ENCODE assay signal across 8 mouse cellular contexts in the genomic region with DNA sequence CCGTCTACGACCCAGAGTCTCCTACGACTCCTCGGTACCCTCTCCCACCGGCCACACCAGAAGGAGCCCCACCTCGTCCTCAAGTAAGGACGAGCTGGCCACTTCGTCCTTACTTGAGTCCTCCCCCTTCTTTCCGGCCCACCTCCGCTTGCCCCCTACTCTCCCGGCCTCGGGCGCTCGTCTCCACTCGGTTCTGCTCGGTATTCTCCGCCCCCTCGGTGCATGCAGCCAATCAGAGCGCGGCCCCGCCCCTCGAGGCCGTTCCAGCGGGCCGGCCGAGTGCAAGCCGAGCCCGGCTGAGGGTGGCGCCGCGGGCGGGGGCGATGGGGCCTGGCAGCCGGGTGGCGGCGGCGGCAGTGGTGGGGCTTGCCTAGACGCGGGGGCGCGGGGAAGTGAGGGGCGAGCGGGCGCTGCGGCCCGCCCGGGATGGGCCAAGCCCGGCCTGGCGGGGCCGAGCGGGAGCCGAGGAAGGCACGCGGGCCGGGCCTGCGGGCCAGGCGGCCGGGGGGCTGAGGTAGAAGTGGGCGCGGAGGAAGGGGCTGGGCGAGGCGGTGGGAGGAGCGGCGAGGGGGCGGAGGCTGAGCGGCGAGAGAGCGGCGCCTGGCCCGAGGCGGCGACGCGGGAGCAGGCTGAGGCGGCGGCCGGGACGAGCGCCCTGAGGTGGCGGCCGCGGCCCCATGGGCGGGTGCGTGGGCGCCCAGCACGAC. TPM values are rescaled to one million over a fixed set of nuclear protein-coding genes. Genes with fewer than 3 reads are reported as not detected.
DNase-seq lines count a peak whose midpoint lies in the region; ATAC-seq and TF ChIP-seq lines count a peak whose summit lies in the region.

Ubtd2 (plus strand) TSS at position 571 of the 707 bp plus-strand sequence.

- peak within 1 kb of the TSS; percentile 92 for H3K4me3 ChIP-seq in C2C12 (ENCODE audit: insufficient read depth, poor library complexity, severe bottlenecking)
- H3K4me3 ChIP-seq in erythroblast, embryonic 14.5 days (replicated peaks): peak within 1 kb of the TSS; percentile 81
- peak within 1 kb of the TSS; percentile 96 for H3K4me3 ChIP-seq in heart, embryonic 12.5 days
- H3K4me3 ChIP-seq in kidney, postnatal 0 days (replicated peaks; ENCODE audit: low read depth, low read length): peak within 1 kb of the TSS; percentile 66
- H3K4me3 ChIP-seq in liver, embryonic 11.5 days (ENCODE audit: low read depth, low read length): peak within 1 kb of the TSS; percentile 79
- peak within 1 kb of the TSS; percentile 96 for H3K4me3 ChIP-seq in stomach, embryonic 14.5 days (ENCODE audit: low read depth, low read length)

- H3K27ac ChIP-seq in heart, embryonic 12.5 days (ENCODE audit: poor library complexity, severe bottlenecking): peak within 1 kb of the TSS; percentile 90
- H3K27ac ChIP-seq in kidney, postnatal 0 days: peak within 1 kb of the TSS; percentile 96
- peak within 1 kb of the TSS; percentile 60 for H3K27ac ChIP-seq in liver, embryonic 11.5 days (ENCODE audit: low read depth, low read length)
- H3K27ac ChIP-seq in stomach, embryonic 14.5 days (ENCODE audit: low read length): peak within 1 kb of the TSS; percentile 94

- DNase-seq in brain, embryonic 14.5 days (ENCODE audit: low read depth): peak; percentile 98
- peak; percentile 97 for DNase-seq in kidney, postnatal 0 days (ENCODE audit: low spot score)
- DNase-seq in liver, embryonic 11.5 days (ENCODE audit: low spot score): peak; percentile 98
- DNase-seq in naive thymus-derived CD4-positive, alpha-beta T cell, adult 2 months (ENCODE audit: low read depth): peak; percentile 94

- under 1% methylated on average over 80 of the region's 86 CpGs for WGBS in heart, embryonic 12.5 days
- WGBS in kidney, postnatal 0 days: 1% methylated on average over 78 of the region's 86 CpGs
- under 1% methylated on average over 81 of the region's 86 CpGs for WGBS in liver, embryonic 11.5 days
- WGBS in stomach, embryonic 14.5 days: 1% methylated on average over 69 of the region's 86 CpGs

- peaks cover 46% of the 10 kb centered on the region for H3K79me2 ChIP-seq in C2C12 (ENCODE audit: control insufficient read depth, insufficient read depth)

- peak within 1 kb of the TSS; percentile 96 for H3K9ac ChIP-seq in heart, embryonic 12.5 days
- peak within 1 kb of the TSS; percentile 95 for H3K9ac ChIP-seq in kidney, postnatal 0 days (ENCODE audit: low read depth, low read length)
- peak within 1 kb of the TSS; percentile 87 for H3K9ac ChIP-seq in liver, embryonic 11.5 days (ENCODE audit: low read depth, low read length)
- peak within 1 kb of the TSS; percentile 86 for H3K9ac ChIP-seq in stomach, embryonic 14.5 days (replicated peaks; ENCODE audit: low read depth, low read length)

- TF ChIP-seq CTCF in C2C12 (IDR thresholded peaks at IDR 0.05; ENCODE audit: control insufficient read depth, insufficient read depth, insufficient read length): peak; percentile 4
- TF ChIP-seq CTCF in brain, embryonic 14.5 days (IDR thresholded peaks at IDR 0.05; ENCODE audit: borderline replicate concordance, extremely low read depth, insufficient read depth, insufficient read length): no peak
- TF ChIP-seq CTCF in kidney, postnatal 0 days (IDR thresholded peaks at IDR 0.05; ENCODE audit: low read depth): no peak

- H3K36me3 ChIP-seq in C2C12 (ENCODE audit: control insufficient read depth, insufficient read depth): no peaks in the 10 kb centered on the region
- no peaks in the 10 kb centered on the region for H3K36me3 ChIP-seq in erythroblast, embryonic 14.5 days (ENCODE audit: control insufficient read depth)
- no peaks in the 10 kb centered on the region for H3K36me3 ChIP-seq in heart, embryonic 12.5 days
- no peaks in the 10 kb centered on the region for H3K36me3 ChIP-seq in kidney, postnatal 0 days (ENCODE audit: insufficient read depth, low read length)
- no peaks in the 10 kb centered on the region for H3K36me3 ChIP-seq in liver, embryonic 11.5 days (ENCODE audit: control insufficient read depth, insufficient read depth, low read length)
- no peaks in the 10 kb centered on the region for H3K36me3 ChIP-seq in stomach, embryonic 14.5 days (ENCODE audit: control insufficient read depth, insufficient read depth, low read length)

- no peaks in the 10 kb centered on the region for H3K27me3 ChIP-seq in C2C12 (ENCODE audit: control insufficient read depth, insufficient read depth, insufficient read length)
- peaks cover 39% of the 10 kb centered on the region for H3K27me3 ChIP-seq in erythroblast, embryonic 14.5 days (ENCODE audit: control insufficient read depth)
- H3K27me3 ChIP-seq in heart, embryonic 12.5 days (replicated peaks): no peaks in the 10 kb centered on the region
- no peaks in the 10 kb centered on the region for H3K27me3 ChIP-seq in kidney, postnatal 0 days (ENCODE audit: insufficient read depth, low read length)
- H3K27me3 ChIP-seq in liver, embryonic 11.5 days (replicated peaks; ENCODE audit: control insufficient read depth, insufficient read depth, low read length): no peaks in the 10 kb centered on the region
- no peaks in the 10 kb centered on the region for H3K27me3 ChIP-seq in stomach, embryonic 14.5 days (ENCODE audit: control insufficient read depth, insufficient read depth, low read length)

- peaks cover 23% of the 10 kb centered on the region for H3K4me1 ChIP-seq in erythroblast, embryonic 14.5 days (ENCODE audit: control insufficient read depth)
- peaks cover 14% of the 10 kb centered on the region for H3K4me1 ChIP-seq in heart, embryonic 12.5 days (replicated peaks)
- H3K4me1 ChIP-seq in kidney, postnatal 0 days (replicated peaks; ENCODE audit: insufficient read depth, low read length): 0 out of 2 replicates have a peak, but pooled peaks cover 3% of the 10 kb centered on the region
- no peaks in the 10 kb centered on the region; the same call in 1 of the 2 replicates for H3K4me1 ChIP-seq in liver, embryonic 11.5 days (replicated peaks; ENCODE audit: control insufficient read depth, insufficient read depth, low read length)
- no peaks in the 10 kb centered on the region for H3K4me1 ChIP-seq in stomach, embryonic 14.5 days (ENCODE audit: control insufficient read depth, insufficient read depth, low read length)

- H3K9me3 ChIP-seq in erythroblast, embryonic 14.5 days (ENCODE audit: control insufficient read depth, low read length): no peaks in the 10 kb centered on the region
- no peaks in the 10 kb centered on the region for H3K9me3 ChIP-seq in heart, embryonic 12.5 days (replicated peaks)
- H3K9me3 ChIP-seq in kidney, postnatal 0 days (replicated peaks; ENCODE audit: low read length): no peaks in the 10 kb centered on the region
- H3K9me3 ChIP-seq in liver, embryonic 11.5 days (ENCODE audit: control insufficient read depth, low read length): no peaks in the 10 kb centered on the region
- no peaks in the 10 kb centered on the region for H3K9me3 ChIP-seq in stomach, embryonic 14.5 days (ENCODE audit: control insufficient read depth, low read depth, low read length)

- ATAC-seq in heart, embryonic 12.5 days (ENCODE audit: insufficient number of reproducible peaks, low FRiP score): peak; percentile 97
- peak; percentile 98 for ATAC-seq in kidney, postnatal 0 days (replicated peaks; ENCODE audit: low FRiP score, low read depth)
- peak; percentile 96 for ATAC-seq in liver, embryonic 11.5 days (replicated peaks; ENCODE audit: low FRiP score)
- ATAC-seq in stomach, embryonic 14.5 days (ENCODE audit: insufficient number of reproducible peaks, insufficient read depth, low FRiP score, low read depth): peak; percentile 97

- H3K4me2 ChIP-seq in heart, embryonic 12.5 days: peak within 1 kb of the TSS; percentile 95
- H3K4me2 ChIP-seq in kidney, postnatal 0 days (ENCODE audit: low read length): peak within 1 kb of the TSS; percentile 98
- H3K4me2 ChIP-seq in liver, embryonic 11.5 days: peak within 1 kb of the TSS; percentile 98
- H3K4me2 ChIP-seq in stomach, embryonic 14.5 days (replicated peaks; ENCODE audit: low read depth, low read length): peak within 1 kb of the TSS; percentile 78

- H3K79me3 ChIP-seq in C2C12 (ENCODE audit: low read depth): peaks cover 38% of the 10 kb centered on the region

- peak within 1 kb of the TSS; percentile 90 for H3ac ChIP-seq in C2C12 (ENCODE audit: control insufficient read depth, insufficient read length, low read depth)

- TF ChIP-seq POLR2A in brain, embryonic 14.5 days (IDR thresholded peaks at IDR 0.05; ENCODE audit: borderline replicate concordance, extremely low read depth, insufficient read depth, insufficient read length, poor library complexity, severe bottlenecking): peak; percentile 95

TF ChIP-seq in C2C12, 6 proteins besides CTCF, POLR2A, EP300 and RAD21:
- TF ChIP-seq USF1 (IDR thresholded peaks at IDR 0.05; ENCODE audit: low read depth) (no peak), MYOG (IDR thresholded peaks at IDR 0.05; ENCODE audit: control insufficient read depth, extremely low read depth, insufficient read length) (no peak), MYOD1 (IDR thresholded peaks at IDR 0.05; ENCODE audit: control insufficient read depth, insufficient read length, low read depth) (no peak), MAX (IDR thresholded peaks at IDR 0.05) (no peak), FOSL1 (IDR thresholded peaks at IDR 0.05; ENCODE audit: insufficient read depth, low read length, poor library complexity, severe bottlenecking) (no peak)

RNA-seq across cellular contexts. Expression of gene Ubtd2, which starts in this region (rescaled TPM):
- polyA plus RNA-seq in C2C12 (2012; fragmentation: generic; extraction: Trizol): 14.3 TPM
- polyA plus RNA-seq in brain, embryonic 14.5 days (2012; rRNA removed): 60.6 and 70.7 TPM in 2 replicates
- 0.16 and 0.17 TPM in 2 replicates for polyA plus RNA-seq in erythroblast, embryonic 14.5 days (2012)
- polyA plus RNA-seq in heart, embryonic 12.5 days (2016; fragmentation: Nextera tagmentation; extraction: Ambion mirVana): 34.8 and 37.0 TPM in 2 replicates
- polyA plus RNA-seq in kidney, postnatal 0 days (2015; fragmentation: Nextera tagmentation; extraction: Ambion mirVana): 28.8 TPM in 2 replicates
- 21.1 and 23.2 TPM in 2 replicates for polyA plus RNA-seq in liver, embryonic 11.5 days (2014; fragmentation: Nextera tagmentation; extraction: Ambion mirVana)
- 61.5 and 61.7 TPM in 2 replicates for polyA plus RNA-seq in stomach, embryonic 14.5 days (2014; fragmentation: Nextera tagmentation; extraction: Ambion mirVana)

Comparison
In these comparisons a context has a peak if more than half of its experiments do, and no peak if none do; other contexts are left out.
1. Peak in every context shown above with its lines: DNase-seq, ATAC-seq, H3K4me3 ChIP-seq and H3K27ac ChIP-seq.
2. RNA of gene Ubtd2 (polyA plus RNA-seq): 60.6 to 70.7 TPM in brain, embryonic 14.5 days, 61.5 to 61.7 TPM in stomach, embryonic 14.5 days, 34.8 to 37.0 TPM in heart, embryonic 12.5 days, 28.8 TPM in kidney, postnatal 0 days, 21.1 to 23.2 TPM in liver, embryonic 11.5 days and 14.3 TPM in C2C12 (single experiment); 0.16 to 0.17 TPM in erythroblast, embryonic 14.5 days; every median in the first group is over 10 times any median in the second.